Mouse (Mus musculus) right cerebral cortex, adult 18-20 months (tissue): ENCODE data around the gene Tjp2.
A peak's percentile ranks its signal among the peaks of the same experiment; 100 is the strongest.
"Not testable (repeated sequence)": the region's sequence is repeated elsewhere in the genome, so short reads cannot be mapped to it uniquely, and the experiment has no call there.

ENCODE experiments used
- DNase-seq: peaks from one replicate; pipeline ENCODE4 v3.0.0; 2022; ENCODE audit warnings: mixed read lengths

Gene Tjp2

DNA sequence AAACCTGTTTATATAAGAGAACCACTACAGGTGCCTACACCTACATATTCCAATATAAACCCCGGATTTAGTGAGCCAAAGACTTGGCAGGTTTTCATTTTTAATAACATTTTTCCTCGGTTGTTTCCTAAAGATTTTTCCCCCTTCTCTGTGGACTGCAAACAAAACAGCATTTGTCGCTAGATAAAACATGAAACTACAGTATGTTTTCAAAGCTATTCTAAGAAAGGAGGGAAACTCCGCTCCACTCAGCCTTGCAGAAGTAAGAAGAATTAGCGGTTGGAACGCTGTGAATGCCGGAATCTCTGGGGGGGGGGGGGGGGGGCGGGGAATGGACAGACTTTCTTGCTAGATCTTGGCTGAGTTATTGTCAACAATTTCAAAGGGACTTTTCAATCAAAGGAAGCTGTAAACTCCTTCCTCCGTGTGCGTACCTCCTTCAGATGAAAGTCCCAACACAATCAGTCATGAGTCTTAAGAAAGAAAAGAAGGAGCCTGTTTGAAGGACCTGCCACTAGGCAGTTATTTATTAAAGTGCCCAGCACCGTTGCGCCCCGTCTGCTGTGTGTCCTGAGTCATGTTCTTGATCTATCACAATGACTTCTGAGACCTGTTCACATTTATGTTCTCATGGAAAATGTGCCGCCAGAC is 3.9 kb downstream of the Tjp2 start:
- DNase-seq, result no peak

GRCm38 (mm10) chr19:24219011-24219410 is 5.8 kb downstream of the Tjp2 start:
- no peak for DNase-seq

DNA sequence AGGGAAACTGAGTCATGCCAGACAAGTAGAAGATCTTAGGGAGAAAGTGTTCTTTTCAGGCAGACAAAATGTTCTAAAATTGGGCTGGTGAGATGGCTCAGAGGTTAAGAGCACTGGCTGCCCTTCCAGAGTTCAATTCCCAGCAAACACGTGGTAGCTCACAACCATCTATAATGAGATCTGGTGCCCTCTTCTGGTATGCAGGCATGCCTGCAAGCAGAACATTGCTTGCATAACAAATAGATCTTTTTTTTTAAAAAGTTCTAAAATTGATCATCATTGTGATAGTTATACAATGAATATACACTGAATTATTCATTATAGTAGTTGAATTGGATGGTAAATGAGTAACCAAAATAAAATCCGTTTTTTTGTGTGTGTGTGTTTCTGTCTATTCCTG is 6.5 kb downstream of the Tjp2 start:
- DNase-seq, result no peak

DNA sequence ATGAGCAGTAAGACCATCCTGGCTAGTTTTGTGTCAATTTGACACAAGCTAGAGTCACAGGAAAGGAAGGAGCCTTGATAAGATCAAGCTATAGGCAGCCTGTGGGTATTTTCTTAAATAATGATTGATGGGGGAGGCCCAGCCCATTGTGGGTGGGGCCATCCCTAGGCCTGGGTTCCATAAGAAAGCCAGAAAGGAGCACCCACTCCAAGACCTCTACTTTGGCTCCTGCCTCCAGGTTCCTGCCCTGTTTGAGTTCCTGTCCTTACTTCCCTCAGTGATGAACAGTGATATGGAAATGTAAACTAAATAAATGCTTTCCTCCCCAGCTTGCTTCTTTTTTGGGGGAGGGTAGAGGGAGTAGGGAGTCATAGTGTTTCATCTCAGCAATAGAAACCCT is 7.0 kb downstream of the Tjp2 start:
- no peak for DNase-seq

DNA sequence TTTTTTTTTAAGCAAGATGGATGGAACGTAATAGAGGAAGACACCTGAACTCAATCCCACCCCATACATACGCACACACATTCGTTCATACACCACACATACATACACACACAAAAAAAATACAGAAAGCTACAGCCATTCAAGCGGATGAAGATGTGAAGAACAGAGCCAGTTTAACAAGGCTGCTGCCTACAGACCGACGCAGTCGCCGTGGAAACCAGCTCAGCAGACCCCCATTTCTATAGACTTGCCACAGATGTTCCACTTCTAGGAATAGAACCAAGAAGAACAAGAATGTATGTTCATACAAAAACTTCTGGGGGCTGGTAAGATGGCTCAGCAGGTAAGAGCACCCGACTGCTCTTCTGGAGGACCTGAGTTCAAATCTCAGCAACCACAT is 8.1 kb downstream of the Tjp2 start:
- no peak for DNase-seq

GRCm38 (mm10) chr19:24214939-24215338 is 9.9 kb downstream of the Tjp2 start:
- DNase-seq, result no peak

GRCm38 (mm10) chr19:24213299-24213698 is 11.5 kb downstream of the Tjp2 start:
- DNase-seq, result no peak

DNA sequence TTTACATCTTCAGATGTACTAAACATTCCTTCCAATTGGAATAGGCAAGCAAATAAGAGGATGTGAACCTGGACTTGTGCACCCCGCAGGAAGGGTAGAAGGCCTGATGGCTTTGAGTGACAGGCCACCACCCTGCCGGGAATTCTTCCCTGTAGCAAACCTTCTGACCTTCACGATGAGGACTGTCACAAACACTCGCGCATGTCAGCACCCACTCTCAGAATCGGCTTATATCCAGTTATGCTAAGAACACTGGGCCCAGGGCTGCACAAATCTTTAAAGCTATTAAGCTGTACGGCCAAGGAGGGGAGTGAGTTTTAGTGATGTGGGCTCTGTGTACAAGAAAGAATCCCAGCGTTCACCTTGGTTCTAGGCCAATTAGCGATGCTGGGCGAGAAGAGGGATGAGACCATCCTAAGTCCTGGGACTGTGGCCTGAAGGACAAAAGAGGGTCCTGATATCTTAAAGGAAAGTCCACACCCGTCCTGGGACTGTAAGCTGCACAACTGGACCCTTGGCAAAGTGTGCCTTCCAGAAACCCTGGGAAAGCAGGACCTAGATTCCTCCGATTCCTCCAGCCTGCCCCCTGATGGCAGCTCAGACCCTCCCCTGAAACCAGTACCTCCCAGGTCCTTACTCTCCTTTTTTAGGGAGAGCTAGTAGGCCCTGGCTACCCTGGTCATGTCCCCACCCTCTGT is 12.1 kb downstream of the Tjp2 start:
- no peak for DNase-seq

- no peak for DNase-seq
Measured at GRCm38 (mm10) chr19:24211168-24211567, 13.7 kb downstream of the Tjp2 start.

- DNase-seq, result no peak
Measured at GRCm38 (mm10) chr19:24209516-24209915, 15.3 kb downstream of the Tjp2 start.

DNA sequence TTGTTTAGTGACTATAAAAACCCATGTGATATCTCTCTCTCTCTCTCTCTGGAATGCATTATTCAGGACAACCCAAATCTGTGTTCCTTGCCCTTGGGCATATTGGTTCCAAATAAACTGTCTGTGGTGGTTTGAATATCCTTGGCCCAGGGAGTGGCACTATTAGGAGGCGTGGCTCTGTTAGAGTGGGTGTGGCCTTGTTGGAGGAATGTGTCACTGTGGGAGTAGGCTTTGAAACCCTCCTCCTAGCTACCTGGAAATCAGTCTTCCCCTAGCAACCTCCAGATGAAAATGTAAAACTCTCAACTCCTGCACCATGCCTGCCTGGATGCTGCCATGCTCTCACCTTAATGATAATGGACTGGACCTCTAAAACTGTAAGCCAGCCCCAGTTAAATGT is 16.9 kb downstream of the Tjp2 start:
- DNase-seq, result no peak

DNA sequence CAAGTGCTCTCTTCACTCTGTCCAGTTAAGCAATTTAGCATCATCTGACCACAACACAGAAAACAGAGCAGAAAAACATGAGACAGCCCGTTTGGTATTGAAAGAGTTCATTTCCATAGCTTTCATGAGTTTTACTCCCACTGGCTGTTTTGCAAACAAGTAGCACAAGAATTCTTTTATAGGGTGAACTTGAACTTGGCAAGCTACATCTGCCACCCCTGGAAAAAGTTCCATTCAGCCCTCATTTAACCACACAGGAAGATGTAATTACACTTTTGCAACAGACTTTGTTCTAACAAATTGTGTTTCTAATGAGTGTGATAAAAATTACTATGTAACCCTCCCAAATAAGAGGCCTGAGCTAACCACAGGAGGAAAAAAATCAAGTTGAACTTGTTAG is 19.8 kb downstream of the Tjp2 start:
- no peak for DNase-seq

- no peak for DNase-seq
Measured at GRCm38 (mm10) chr19:24201848-24202247, 23.0 kb downstream of the Tjp2 start.

GRCm38 (mm10) chr19:24200566-24200965 is 24.3 kb downstream of the Tjp2 start:
- no peak for DNase-seq

DNA sequence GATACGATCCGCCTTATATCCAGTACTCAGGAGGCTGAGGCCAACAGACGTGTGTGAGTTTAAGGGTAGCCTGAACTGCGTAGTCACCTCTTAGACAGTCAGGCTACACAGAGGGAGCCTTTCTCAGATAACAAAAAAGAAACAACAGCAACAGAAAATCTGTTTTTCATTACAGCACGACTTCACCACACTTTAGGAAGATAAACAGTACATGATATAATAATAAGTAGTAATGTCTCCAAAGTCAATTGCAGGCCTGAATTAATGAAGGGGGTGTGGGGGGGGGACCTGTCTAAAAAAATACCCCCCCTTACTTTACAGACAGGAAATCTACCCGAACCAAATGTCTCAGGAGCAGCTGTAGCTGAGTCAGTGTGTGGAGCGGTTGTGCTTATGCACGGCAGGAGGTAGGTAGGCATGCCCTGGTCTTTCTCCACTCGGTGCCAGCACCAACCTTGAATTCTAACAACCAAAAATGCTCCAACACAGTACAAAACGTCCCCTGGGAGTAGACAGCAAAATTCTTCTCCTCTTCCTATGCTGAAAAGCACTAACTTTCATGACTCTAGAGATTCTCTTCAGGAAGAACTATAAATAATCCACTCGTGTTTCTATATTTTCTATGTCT is 26.0 kb downstream of the Tjp2 start:
- no peak for DNase-seq

GRCm38 (mm10) chr19:24197338-24197737 is 27.5 kb downstream of the Tjp2 start:
- DNase-seq, result no peak

DNA sequence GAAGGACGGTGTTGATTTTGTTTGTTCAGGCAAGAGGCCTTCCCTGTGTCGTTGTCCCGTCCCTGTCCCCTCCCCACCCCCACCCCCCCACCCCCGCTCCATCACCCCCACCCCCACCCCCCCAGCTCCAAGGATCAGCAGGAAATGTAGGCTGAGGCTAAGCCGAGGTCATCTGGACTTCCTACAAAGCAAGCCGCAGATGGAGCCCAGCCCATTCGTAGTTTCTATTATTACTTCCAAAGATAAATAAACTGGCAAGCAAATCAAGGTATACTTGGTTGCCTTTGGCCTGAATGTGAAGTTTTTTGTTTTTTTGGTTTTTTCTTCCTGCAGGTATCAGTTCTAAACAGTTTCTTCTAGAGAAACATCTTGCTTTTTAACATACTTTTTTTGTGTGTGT is 29.6 kb downstream of the Tjp2 start:
- no peak for DNase-seq

DNA sequence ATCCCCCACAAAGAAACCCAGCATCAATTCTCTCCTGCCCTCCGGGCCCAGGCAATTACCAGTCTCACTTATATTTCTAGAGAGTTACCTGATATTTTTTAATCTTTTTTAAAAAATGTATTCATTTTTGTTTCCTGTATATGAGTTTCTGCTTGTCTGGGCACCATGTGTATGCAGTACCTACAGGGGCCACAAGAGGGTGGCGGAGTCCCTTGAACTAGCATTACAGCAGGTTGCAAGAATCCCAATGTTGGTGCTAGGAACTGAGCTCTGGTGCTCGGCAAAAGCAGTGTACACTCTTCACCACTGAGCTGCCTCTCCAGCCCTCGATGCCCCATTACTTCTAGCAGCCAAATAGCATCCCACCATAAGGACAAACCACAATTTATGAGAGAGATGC is 30.6 kb downstream of the Tjp2 start:
- no peak for DNase-seq

DNA sequence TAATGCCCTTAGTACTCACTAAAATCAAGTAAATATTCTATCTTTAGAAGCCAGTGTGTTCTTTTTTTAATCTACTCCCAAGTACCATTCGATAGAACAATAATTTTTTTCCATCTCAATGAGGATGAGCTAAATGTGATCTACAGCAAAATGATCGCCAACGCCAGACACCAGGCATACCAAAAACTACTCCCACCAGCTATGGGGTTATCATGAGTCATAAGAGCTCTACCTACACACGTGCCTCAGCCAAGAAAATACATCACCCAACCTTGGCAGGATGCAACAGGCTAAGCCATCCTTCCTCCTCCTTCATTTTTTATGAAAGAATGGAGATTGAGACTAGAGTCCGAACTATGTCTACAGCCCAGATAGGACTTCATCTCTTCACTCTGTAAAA is 31.9 kb downstream of the Tjp2 start:
- peak; percentile 25 for DNase-seq

- DNase-seq, result no peak
Measured at GRCm38 (mm10) chr19:24187791-24188190, 37.0 kb downstream of the Tjp2 start.

GRCm38 (mm10) chr19:24187358-24187757 is 37.5 kb downstream of the Tjp2 start:
- not testable (repeated sequence) for DNase-seq

DNA sequence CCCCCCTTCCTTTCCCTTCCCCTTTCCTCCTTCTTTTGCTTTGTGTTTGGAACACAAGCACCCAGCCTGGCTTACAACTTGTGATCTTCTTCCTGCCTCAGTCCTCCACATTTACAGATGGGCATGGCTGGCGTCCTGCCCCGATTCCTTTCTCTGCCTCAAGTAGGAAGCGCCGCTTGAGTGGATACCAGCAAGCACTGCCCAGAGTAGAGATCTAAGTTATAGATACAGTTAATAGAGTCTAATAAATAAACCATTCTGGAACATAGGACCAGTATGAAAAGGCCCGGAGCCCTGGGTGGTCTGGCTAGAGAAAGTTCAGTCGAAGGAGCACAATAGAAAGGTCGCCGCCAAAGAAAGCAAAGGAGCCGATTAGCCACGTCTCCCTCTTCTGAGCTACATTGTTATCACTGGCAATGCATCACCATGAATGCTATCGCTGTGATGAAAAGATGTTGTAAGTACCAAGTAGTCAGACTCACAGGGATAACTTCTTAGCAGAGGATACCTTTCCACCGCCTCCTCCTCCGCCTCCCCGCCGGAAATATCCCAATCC is 41.1 kb downstream of the Tjp2 start:
- no peak for DNase-seq

GRCm38 (mm10) chr19:24180415-24180814 is 44.4 kb downstream of the Tjp2 start:
- DNase-seq, result no peak

DNA sequence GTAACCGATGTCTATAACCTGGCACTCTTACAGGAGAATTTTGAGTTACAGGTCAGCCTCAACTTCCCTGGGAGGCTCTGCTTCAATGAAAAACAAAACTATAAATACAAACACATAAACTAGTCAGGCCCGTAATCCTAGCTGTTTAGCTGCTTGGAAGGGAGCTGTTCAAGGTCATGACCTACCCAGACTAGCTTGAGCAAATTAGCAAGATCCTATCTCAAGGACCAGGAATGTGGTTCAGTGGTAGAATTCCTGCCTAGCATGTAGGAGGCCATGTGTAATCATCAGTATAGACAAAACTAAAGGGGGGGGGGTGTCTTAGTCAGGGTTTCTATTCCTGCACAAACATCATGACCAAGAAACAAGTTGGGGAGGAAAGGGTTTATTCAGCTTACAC is 46.7 kb downstream of the Tjp2 start:
- DNase-seq, result no peak
